Mouse (Mus musculus) CH12.LX (cell line): ENCODE measurements around the gene Ldb3.

Source experiments
- BHLHE40 ChIP-seq: IDR thresholded peaks from 2 replicates; pipeline ENCODE4 v1.6.1; 2011; ENCODE audit warnings: mild to moderate bottlenecking, low read depth, low read length, improper control_type of control experiment
- CTCF ChIP-seq, 2 experiments: IDR thresholded peaks in 1 of 2; conservative IDR thresholded peaks in 1 of 2; 2 replicates each; pipeline ENCODE4 v1.5.1; 2011 to 2012; ENCODE audit warnings: low read depth in 2 of 2, low read length in 2 of 2, improper control_type of control experiment in 1 of 2, inconsistent platforms in 1 of 2, mild to moderate bottlenecking in 1 of 2, moderate library complexity in 1 of 2
- EP300 ChIP-seq: IDR thresholded peaks from 2 replicates; pipeline ENCODE4 v1.6.1; 2011; ENCODE audit warnings: low read length, improper control_type of control experiment
- HCFC1 ChIP-seq: IDR thresholded peaks from 2 replicates; pipeline ENCODE4 v1.6.1; 2012; ENCODE audit warnings: low read depth, mild to moderate bottlenecking, inconsistent platforms, low read length, improper control_type of control experiment
- MAZ ChIP-seq: IDR thresholded peaks from 2 replicates; pipeline ENCODE4 v1.6.1; 2012; ENCODE audit warnings: low read depth, mild to moderate bottlenecking, inconsistent platforms, low read length, improper control_type of control experiment, moderate library complexity
- POLR2A ChIP-seq: IDR thresholded peaks from 2 replicates; pipeline ENCODE4 v1.6.1; 2011; ENCODE audit warnings: low read depth, mild to moderate bottlenecking, improper control_type of control experiment, low read length
- POLR2AphosphoS2 ChIP-seq: IDR thresholded peaks from 2 replicates; pipeline ENCODE4 v1.6.1; 2011; ENCODE audit warnings: low read depth, low read length, improper control_type of control experiment
- USF1 ChIP-seq: IDR thresholded peaks from 2 replicates; pipeline ENCODE4 v1.6.1; 2014; ENCODE audit warnings: low read depth, mild to moderate bottlenecking, inconsistent platforms, low read length, improper control_type of control experiment

- TF ChIP-seq USF1: no peak
- TF ChIP-seq BHLHE40: no peak
- TF ChIP-seq CTCF (conservative IDR thresholded peaks at IDR 0.05 in 1 of 2, IDR thresholded peaks at IDR 0.05 in 1 of 2; ENCODE audit: low read depth in 2 of 2, low read length in 2 of 2): no peak
- no peak for TF ChIP-seq EP300
- no peak for TF ChIP-seq HCFC1
- no peak for TF ChIP-seq MAZ
- TF ChIP-seq POLR2A: no peak
- no peak for TF ChIP-seq POLR2AphosphoS2
Measured at GRCm38 (mm10) chr14:34565711-34566110, 22.8 kb downstream of the Ldb3 start.
